Mouse (Mus musculus) heart, postnatal 0 days (tissue): Measurements from ENCODE around the gene Gm29427. TPM values are rescaled to one million over a fixed set of nuclear protein-coding genes. Genes with fewer than 3 reads are reported as not detected.

ENCODE experiments used
- ATAC-seq: fragments of 200-750 bp; cut with Nextera tagmentation; 2 replicates; pipeline ENCODE4 v1.8.0; 2017; ENCODE audit warnings: low read depth, moderate number of reproducible peaks, moderate library complexity; ENCODE audit not compliant: insufficient read depth
- DNase-seq: peaks from one replicate; pipeline ENCODE4 v3.0.0-alpha.2; 2016; ENCODE audit warnings: low spot score
- H3K27ac ChIP-seq: fragments of 300-500 bp; sonication (generic); 2 replicates; pipeline ENCODE4 v1.5.1; 2014; ENCODE audit warnings: low read depth, mild to moderate bottlenecking
- H3K27me3 ChIP-seq: fragments of 300-500 bp; sonication (generic); 2 replicates; pipeline ENCODE4 v1.6.1; 2014; ENCODE audit warnings: low read length, mixed read lengths; ENCODE audit not compliant: control insufficient read depth, insufficient read depth
- H3K36me3 ChIP-seq: fragments of 300-500 bp; sonication (generic); replicated peaks from 2 replicates; pipeline ENCODE4 v1.6.1; 2014; ENCODE audit warnings: low read length, mixed read lengths; ENCODE audit not compliant: control insufficient read depth, insufficient read depth
- H3K4me1 ChIP-seq: fragments of 300-500 bp; sonication (generic); 2 replicates; pipeline ENCODE4 v1.6.1; 2014; ENCODE audit warnings: antibody characterized with exemption; ENCODE audit not compliant: control insufficient read depth, insufficient read depth
- H3K4me2 ChIP-seq: fragments of 300-500 bp; sonication (generic); 2 replicates; pipeline ENCODE4 v1.6.1; 2014; ENCODE audit warnings: low read depth, mild to moderate bottlenecking, low read length, moderate library complexity
- H3K4me3 ChIP-seq: fragments of 300-500 bp; sonication (generic); 2 replicates; pipeline ENCODE4 v1.5.1; 2014; ENCODE audit warnings: low read depth, low read length
- H3K9ac ChIP-seq: fragments of 300-500 bp; sonication (generic); replicated peaks from 2 replicates; pipeline ENCODE4 v1.6.1; 2014; ENCODE audit warnings: low read depth, low read length, mixed read lengths
- H3K9me3 ChIP-seq: fragments of 300-500 bp; sonication (generic); replicated peaks from 2 replicates; pipeline ENCODE4 v1.6.1; 2016; ENCODE audit warnings: low read length; ENCODE audit not compliant: control insufficient read depth
- CTCF ChIP-seq: IDR thresholded peaks from 2 replicates; pipeline ENCODE4 v1.5.1; 2016; ENCODE audit warnings: antibody characterized with exemption, control low read depth, low read depth
- EP300 ChIP-seq: IDR thresholded peaks from 2 replicates; pipeline ENCODE4 v1.6.1; 2016; ENCODE audit warnings: antibody characterized with exemption, low read depth
- WGBS: fragments of 180-500 bp; shearing (Covaris S2); extraction: QIAGEN DNeasy Blood & Tissue Kit; methylation state at CpG from one replicate; pipeline ENCODE4 v1.1.7; 2014; 5-methylcytosine and 5-hydroxymethylcytosine counted together
- polyA plus RNA-seq: library from polyadenylated mRNA; unstranded; fragments of >200 nt; fragmentation: Nextera tagmentation; extraction: Ambion mirVana; gene quantifications from 2 replicates; pipeline ENCODE4 v1.2.1, GENCODE M21; 2015
- total RNA-seq: library from RNA; depleted of rRNA; stranded (reverse); fragments of >200 nt; gene quantifications from 2 replicates; pipeline ENCODE4 v1.2.3, GENCODE M21; 2014; ENCODE audit warnings: low replicate concordance

The Gm29427 gene
- total and polyA plus RNA-seq, 2 experiments from 2014 or later, result not detected

DNA sequence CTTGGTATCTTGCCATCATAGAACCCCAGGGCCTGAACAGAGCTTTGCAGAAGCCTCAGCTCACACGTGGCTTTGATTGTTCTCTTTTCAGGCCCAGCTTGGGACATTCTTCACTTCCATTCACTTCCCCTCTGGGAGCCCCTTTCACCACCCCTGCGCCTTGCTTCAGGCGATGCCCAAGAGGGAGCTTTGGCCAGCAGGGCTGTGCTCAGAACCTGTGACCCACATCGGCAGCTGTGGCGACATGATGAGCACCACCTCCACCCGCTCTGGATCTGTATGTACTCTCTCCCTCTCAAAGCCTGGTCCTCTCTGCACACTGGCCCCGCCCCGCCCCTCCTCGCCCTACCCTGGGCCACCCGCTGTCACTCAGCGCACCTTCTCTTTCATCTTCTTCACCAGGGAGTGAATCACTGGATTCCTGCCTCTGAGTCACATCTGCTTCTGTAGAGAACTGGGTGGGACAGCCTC lies 21.8 kb upstream of the Gm29427 start:
- 51% methylated on average over 11 of the region's 11 CpGs for WGBS
- Histone ChIP-seq H3K9ac (no peak overlapping the region), H3K27ac (no peak overlapping the region), H3K4me3 (no peak overlapping the region), H3K4me1 (peaks cover 18% of the 10 kb centered on the region), H3K4me2 (no peak overlapping the region), H3K36me3 (no peaks in the 10 kb centered on the region), H3K9me3 (no peaks in the 10 kb centered on the region), H3K27me3 (no peaks in the 10 kb centered on the region)
- ATAC-seq (no peak), DNase-seq (no peak)
- no peak for TF ChIP-seq EP300
- no peak for TF ChIP-seq CTCF

DNA sequence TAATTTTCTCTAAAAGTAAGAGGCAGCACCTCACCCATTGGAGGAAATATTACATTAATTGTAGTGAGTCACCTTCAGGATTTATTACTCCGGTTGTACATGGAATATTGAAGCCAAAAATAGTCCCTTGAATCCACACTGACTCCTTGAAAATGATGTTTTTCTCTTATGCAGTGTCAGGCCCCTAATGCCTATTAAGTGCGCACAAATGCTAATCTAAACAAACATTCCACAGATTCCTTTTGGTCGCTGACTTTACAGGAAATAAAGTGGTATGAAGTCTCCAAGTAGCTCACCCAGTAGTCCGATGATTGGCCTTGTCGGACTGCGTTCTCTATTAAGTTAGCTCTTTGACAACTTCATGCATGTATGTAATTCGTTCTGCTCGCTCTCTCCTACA lies 19.3 kb upstream of the Gm29427 start:
- H3K27ac ChIP-seq, result no peak overlapping the region
- TF ChIP-seq CTCF, result no peak
- no peak for TF ChIP-seq EP300
- DNase-seq (no peak), ATAC-seq (no peak)
- no peaks in the 10 kb centered on the region for H3K9me3 ChIP-seq
- no peak overlapping the region for H3K4me3 ChIP-seq
- H3K36me3 ChIP-seq, result no peaks in the 10 kb centered on the region
- no peaks in the 10 kb centered on the region for H3K4me1 ChIP-seq
- no peak overlapping the region for H3K9ac ChIP-seq
- no peaks in the 10 kb centered on the region for H3K27me3 ChIP-seq
- WGBS, result 48% methylated on average over 8 of the region's 8 CpGs
- H3K4me2 ChIP-seq, result no peak overlapping the region

DNA sequence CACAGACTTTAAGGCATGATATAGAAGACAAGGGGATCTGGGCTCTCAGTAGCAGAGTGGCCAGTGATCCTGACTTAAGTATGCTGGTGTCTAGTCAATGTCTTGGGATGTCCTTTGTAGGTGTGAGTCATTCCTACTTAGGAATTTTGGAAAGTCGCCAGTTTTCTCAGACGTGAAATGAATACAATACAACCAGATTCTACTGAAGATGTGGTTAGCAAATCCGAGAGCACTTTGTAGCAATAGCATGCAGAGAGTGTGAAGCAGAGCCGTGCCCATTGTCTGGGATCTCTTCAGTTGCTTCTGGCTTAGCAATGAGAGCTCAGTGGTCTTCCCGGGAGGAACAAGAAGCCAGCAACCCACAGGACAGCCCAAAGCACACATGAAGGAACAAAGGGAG lies 18.9 kb upstream of the Gm29427 start:
- H3K4me2 ChIP-seq, result no peak overlapping the region
- DNase-seq (no peak), ATAC-seq (no peak)
- no peak overlapping the region for H3K4me3 ChIP-seq
- H3K27ac ChIP-seq, result no peak overlapping the region
- no peak for TF ChIP-seq CTCF
- no peak for TF ChIP-seq EP300
- 47% methylated on average over 5 of the region's 5 CpGs for WGBS
- H3K9me3 ChIP-seq, result no peaks in the 10 kb centered on the region
- no peak overlapping the region for H3K9ac ChIP-seq
- H3K27me3 ChIP-seq, result no peaks in the 10 kb centered on the region
- no peaks in the 10 kb centered on the region for H3K36me3 ChIP-seq
- no peaks in the 10 kb centered on the region for H3K4me1 ChIP-seq

DNA sequence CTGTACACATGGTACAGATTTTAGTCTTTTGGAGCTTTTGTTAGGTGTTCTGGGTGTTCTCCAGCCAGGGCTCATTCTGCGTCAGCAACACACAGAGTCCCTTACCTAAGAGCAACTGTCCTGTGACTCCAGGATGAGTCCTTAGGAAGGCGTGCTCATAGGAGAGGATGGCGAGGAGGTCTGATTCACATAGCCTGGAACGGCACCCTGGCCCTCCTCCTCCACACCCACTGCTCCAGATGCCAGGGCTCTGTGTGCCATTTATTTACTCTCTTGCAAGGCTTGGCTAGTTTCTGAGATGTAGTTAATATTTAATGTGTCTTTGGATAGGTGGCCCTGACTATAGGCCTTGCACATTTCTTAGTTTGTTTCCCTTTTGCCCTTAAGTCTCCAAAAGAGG lies 18.1 kb upstream of the Gm29427 start:
- 85% methylated on average over 4 of the region's 4 CpGs for WGBS
- H3K4me3 ChIP-seq, result no peak overlapping the region
- H3K9me3 ChIP-seq, result no peaks in the 10 kb centered on the region
- no peaks in the 10 kb centered on the region for H3K4me1 ChIP-seq
- no peak overlapping the region for H3K27ac ChIP-seq
- no peaks in the 10 kb centered on the region for H3K36me3 ChIP-seq
- no peak overlapping the region for H3K4me2 ChIP-seq
- DNase-seq (no peak), ATAC-seq (no peak)
- no peaks in the 10 kb centered on the region for H3K27me3 ChIP-seq
- no peak for TF ChIP-seq EP300
- TF ChIP-seq CTCF, result no peak
- no peak overlapping the region for H3K9ac ChIP-seq

DNA sequence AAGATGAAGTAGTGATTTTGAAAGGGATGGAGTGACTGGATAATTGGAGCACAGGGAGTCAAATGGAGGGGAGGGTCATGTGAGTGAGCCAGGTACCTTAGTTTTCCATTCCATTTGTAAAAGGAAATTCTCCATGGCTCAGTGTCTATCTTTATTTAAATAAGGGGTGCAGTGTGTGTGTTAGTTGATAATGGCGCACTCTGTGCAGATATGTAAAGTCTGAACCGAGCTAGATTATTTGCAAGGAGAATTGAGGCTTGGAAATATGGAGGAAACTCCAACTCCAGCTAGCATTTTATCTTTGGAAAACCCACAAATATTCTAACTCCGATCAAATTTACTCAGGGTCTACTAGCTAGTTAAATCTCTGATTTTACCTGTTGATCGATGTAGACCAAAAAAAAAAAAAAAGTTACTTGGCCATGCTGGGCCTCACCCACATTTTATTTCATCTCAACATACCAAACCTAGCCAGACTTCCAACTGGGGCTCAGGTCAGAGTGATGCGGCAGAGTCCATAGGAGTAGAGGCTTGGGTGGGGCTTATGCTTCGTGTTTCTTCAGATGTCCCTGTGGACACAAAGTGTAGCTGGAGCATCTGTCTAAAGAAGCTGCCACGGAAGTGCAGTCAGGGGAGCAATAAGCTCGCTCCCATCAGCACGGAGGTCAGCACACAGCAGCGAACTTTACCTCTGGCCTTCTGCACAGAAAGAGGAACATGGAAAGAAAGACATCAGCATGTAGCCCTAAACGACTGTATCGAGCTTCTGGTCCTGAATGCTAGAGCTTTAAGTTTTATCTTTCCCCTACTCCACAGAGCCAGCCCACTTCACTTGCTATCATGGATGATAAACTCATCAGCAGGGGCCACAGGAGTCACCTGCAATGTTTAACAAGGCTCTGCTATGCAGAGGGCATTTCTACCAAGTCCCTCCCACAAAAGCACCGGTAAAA lies 17.4 kb upstream of the Gm29427 start:
- 70% methylated on average over 13 of the region's 13 CpGs for WGBS
- DNase-seq, result no peak
- no peak overlapping the region for H3K4me3 ChIP-seq
- no peak for ATAC-seq
- no peak overlapping the region for H3K27ac ChIP-seq
- H3K27me3 ChIP-seq, result no peaks in the 10 kb centered on the region
- H3K9me3 ChIP-seq, result no peaks in the 10 kb centered on the region
- TF ChIP-seq EP300, result no peak
- no peak for TF ChIP-seq CTCF
- H3K36me3 ChIP-seq, result no peaks in the 10 kb centered on the region
- no peak overlapping the region for H3K9ac ChIP-seq
- H3K4me1 ChIP-seq, result no peaks in the 10 kb centered on the region
- no peak overlapping the region for H3K4me2 ChIP-seq
